Mouse (Mus musculus) ES-Bruce4 (cell line): ENCODE measurements around the gene Paxbp1. TPM values are rescaled to one million over a fixed set of nuclear protein-coding genes. Genes with fewer than 3 reads are reported as not detected.
"Not testable (repeated sequence)": the region's sequence is repeated elsewhere in the genome, so short reads cannot be mapped to it uniquely, and the experiment has no call there.

Source experiments
- H3K27ac ChIP-seq: 2 replicates; pipeline ENCODE4 v1.5.1; 2012; ENCODE audit warnings: low read length, inconsistent platforms; ENCODE audit not compliant: insufficient read depth
- H3K27me3 ChIP-seq: 2 replicates; pipeline ENCODE4 v1.6.1; 2012; ENCODE audit warnings: mild to moderate bottlenecking, low read length, inconsistent platforms; ENCODE audit not compliant: control insufficient read depth, poor library complexity, insufficient read depth, severe bottlenecking
- H3K36me3 ChIP-seq: 2 replicates; pipeline ENCODE4 v1.6.1; 2012; ENCODE audit warnings: inconsistent platforms, mild to moderate bottlenecking, low read length, moderate library complexity; ENCODE audit not compliant: control insufficient read depth, poor library complexity, insufficient read depth, severe bottlenecking
- H3K4me1 ChIP-seq: one replicate; pipeline ENCODE4 v1.8.1; 2011; ENCODE audit warnings: low read length; ENCODE audit not compliant: control insufficient read depth, insufficient read depth
- H3K4me3 ChIP-seq: 2 replicates; pipeline ENCODE4 v1.5.1; 2011; ENCODE audit warnings: low read depth, mild to moderate bottlenecking, low read length
- H3K9ac ChIP-seq: 2 replicates; pipeline ENCODE4 v1.6.1; 2012; ENCODE audit warnings: low read depth, mild to moderate bottlenecking, inconsistent platforms; ENCODE audit not compliant: poor library complexity, severe bottlenecking
- H3K9me3 ChIP-seq: replicated peaks from 2 replicates; pipeline ENCODE4 v1.6.1; 2012; ENCODE audit warnings: mild to moderate bottlenecking, low read length, inconsistent platforms; ENCODE audit not compliant: control insufficient read depth, poor library complexity, insufficient read depth, severe bottlenecking
- CTCF ChIP-seq: IDR thresholded peaks from one replicate; pipeline ENCODE4 v1.8.1; 2011; ENCODE audit warnings: low read depth, low read length
- EP300 ChIP-seq: IDR thresholded peaks from 2 replicates; pipeline ENCODE4 v1.6.1; 2011; ENCODE audit warnings: low read depth, low read length; ENCODE audit not compliant: insufficient read depth
- POLR2A ChIP-seq: IDR thresholded peaks from one replicate; pipeline ENCODE4 v1.8.1; 2011; ENCODE audit warnings: low read length; ENCODE audit not compliant: insufficient read depth
- polyA plus RNA-seq: library from polyadenylated mRNA; stranded (reverse); fragments of >200 nt; gene quantifications from 2 replicates; pipeline ENCODE4 v1.2.4, GENCODE M21; 2011; ENCODE audit warnings: low read depth; ENCODE audit not compliant: missing spikeins, insufficient read depth, insufficient read length

Paxbp1 gene
- polyA plus RNA-seq, 1 experiment: 108 TPM

DNA sequence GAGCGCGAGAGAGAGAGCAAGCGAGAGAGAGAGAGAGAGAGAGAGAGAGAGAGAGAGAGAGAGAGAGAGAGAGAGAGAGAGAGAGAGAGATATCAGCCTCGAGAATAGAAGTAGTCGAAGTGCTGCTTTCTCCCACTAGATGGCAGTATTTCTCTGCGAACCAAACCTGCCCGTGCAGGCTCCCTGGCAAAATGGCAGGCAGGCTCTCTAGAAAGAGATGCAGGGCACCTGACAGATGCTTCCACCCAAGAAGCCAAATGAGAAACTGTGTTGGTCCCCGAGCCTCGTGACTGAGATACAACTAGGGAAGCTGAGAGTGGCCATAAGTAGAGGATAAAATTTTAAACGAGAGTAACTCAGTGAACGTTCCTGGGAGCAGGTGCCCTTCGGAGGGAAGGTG is 37.2 kb upstream of the Paxbp1 start:
- TF ChIP-seq CTCF: peak; percentile 77
- no peak for TF ChIP-seq EP300
- Histone ChIP-seq H3K27me3 (no peaks in the 10 kb centered on the region), H3K27ac (no peak overlapping the region)

GRCm38 (mm10) chr16:91076180-91076579 is 31.8 kb upstream of the Paxbp1 start:
- Histone ChIP-seq H3K9ac (no peak overlapping the region), H3K36me3 (no peaks in the 10 kb centered on the region), H3K9me3 (peaks cover 12% of the 10 kb centered on the region), H3K27ac (no peak overlapping the region), H3K4me3 (no peak overlapping the region), H3K27me3 (no peaks in the 10 kb centered on the region), H3K4me1 (no peaks in the 10 kb centered on the region)
- TF ChIP-seq CTCF: peak; percentile 32
- TF ChIP-seq POLR2A: no peak
- no peak for TF ChIP-seq EP300

More for the DNA sequence above, 37.2 kb upstream of the Paxbp1 start:
- Histone ChIP-seq H3K4me1 (no peaks in the 10 kb centered on the region), H3K9me3 (peaks cover 12% of the 10 kb centered on the region), H3K4me3 (no peak overlapping the region), H3K36me3 (no peaks in the 10 kb centered on the region), H3K9ac (no peak overlapping the region)

DNA sequence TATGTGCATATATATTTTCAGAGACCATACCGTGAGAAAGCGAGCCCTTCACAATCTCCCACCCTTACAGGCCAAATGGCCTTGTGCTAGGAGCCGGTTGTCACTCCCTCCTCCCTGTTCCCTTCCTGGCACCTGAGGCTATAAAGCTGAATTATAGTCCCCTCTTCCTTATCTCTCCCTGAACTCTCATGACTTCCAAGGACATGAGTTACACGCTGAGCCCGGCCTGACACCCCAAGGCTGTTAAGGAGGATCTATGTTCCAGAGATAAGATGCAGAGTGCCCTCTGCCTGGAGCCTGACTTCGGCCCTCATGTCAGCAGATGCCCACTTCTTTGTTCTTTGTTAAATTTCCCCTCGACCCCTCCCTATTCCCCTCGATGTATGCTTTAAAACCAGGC is 31.1 kb upstream of the Paxbp1 start:
- H3K9ac ChIP-seq, H3K36me3 ChIP-seq, H3K27me3 ChIP-seq, H3K4me1 ChIP-seq, H3K27ac ChIP-seq, H3K4me3 ChIP-seq: not testable (repeated sequence)
- peaks cover 12% of the 10 kb centered on the region for H3K9me3 ChIP-seq

DNA sequence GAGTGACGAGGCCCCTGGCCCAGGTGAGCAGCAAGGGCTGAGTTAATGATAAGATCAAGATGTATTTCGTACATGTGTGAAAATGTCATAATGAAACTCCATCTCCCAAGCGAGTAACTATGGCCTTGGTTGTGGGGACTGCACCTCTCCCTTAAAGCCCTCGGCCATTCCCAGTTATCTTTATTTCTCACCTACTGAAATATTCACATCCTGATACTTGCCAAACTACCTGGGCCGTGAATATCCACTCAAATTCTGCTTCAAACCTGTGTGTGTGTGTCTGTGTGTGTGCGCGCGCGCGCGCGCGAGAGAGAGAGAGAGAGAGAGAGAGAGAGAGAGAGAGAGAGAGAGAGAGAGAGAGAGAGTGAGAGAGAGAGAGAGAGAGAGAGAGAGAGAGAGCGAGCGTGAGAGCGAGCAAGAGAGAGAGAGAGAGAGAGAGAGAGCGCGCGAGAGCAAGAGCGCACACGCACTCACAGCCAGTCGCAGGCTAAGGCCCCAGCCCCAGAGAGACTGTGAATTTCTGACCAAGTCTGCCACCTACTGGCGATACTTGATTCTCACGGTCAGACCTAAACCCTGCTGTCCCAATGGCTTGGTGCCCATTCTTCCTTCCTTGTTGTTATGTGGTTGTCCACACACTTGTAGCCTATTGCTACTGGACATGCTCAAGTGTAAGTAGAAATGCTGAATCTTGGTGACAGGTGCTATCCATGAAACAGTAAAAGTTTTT is 29.0 kb upstream of the Paxbp1 start:
- Histone ChIP-seq H3K9ac (no peak overlapping the region), H3K4me3 (peak overlapping the region; percentile 15; the same call in 1 of the 2 replicates), H3K9me3 (peaks cover 4% of the 10 kb centered on the region; the same call in 1 of the 2 replicates), H3K27me3 (no peaks in the 10 kb centered on the region), H3K36me3 (no peaks in the 10 kb centered on the region), H3K27ac (no peak overlapping the region), H3K4me1 (no peaks in the 10 kb centered on the region)
- TF ChIP-seq POLR2A (no peak), EP300 (0 out of 2 replicates have a peak, but pooled peaks have one; percentile 27), CTCF (peak; percentile 89)

- no peaks in the 10 kb centered on the region for H3K9me3 ChIP-seq
- H3K27ac ChIP-seq: no peak overlapping the region
- H3K9ac ChIP-seq: no peak overlapping the region
- no peak overlapping the region for H3K4me3 ChIP-seq
- no peaks in the 10 kb centered on the region for H3K36me3 ChIP-seq
- H3K27me3 ChIP-seq: no peaks in the 10 kb centered on the region
- H3K4me1 ChIP-seq: no peaks in the 10 kb centered on the region
- TF ChIP-seq CTCF (no peak), EP300 (no peak)
These were observed 27.9 kb upstream of the Paxbp1 start for GRCm38 (mm10) chr16:91072256-91072655.

GRCm38 (mm10) chr16:91068969-91069368 is 24.6 kb upstream of the Paxbp1 start:
- H3K9me3 ChIP-seq: no peaks in the 10 kb centered on the region
- no peaks in the 10 kb centered on the region for H3K27me3 ChIP-seq
- TF ChIP-seq EP300 (no peak), POLR2A (no peak), CTCF (no peak)
- H3K4me3 ChIP-seq: no peak overlapping the region
- H3K4me1 ChIP-seq: no peaks in the 10 kb centered on the region
- no peak overlapping the region for H3K9ac ChIP-seq
- H3K27ac ChIP-seq: no peak overlapping the region
- no peaks in the 10 kb centered on the region for H3K36me3 ChIP-seq
